Mouse (Mus musculus) E14TG2a.4 (cell line): ENCODE data around the gene Fntb.

ENCODE experiments used
- CTCF ChIP-seq: conservative IDR thresholded peaks from 2 replicates; pipeline ENCODE4 v1.5.1; 2014; ENCODE audit warnings: low read length
- NANOG ChIP-seq: IDR thresholded peaks from 2 replicates; pipeline ENCODE4 v1.6.1; 2014; ENCODE audit warnings: borderline replicate concordance, low read length, mixed read lengths

DNA sequence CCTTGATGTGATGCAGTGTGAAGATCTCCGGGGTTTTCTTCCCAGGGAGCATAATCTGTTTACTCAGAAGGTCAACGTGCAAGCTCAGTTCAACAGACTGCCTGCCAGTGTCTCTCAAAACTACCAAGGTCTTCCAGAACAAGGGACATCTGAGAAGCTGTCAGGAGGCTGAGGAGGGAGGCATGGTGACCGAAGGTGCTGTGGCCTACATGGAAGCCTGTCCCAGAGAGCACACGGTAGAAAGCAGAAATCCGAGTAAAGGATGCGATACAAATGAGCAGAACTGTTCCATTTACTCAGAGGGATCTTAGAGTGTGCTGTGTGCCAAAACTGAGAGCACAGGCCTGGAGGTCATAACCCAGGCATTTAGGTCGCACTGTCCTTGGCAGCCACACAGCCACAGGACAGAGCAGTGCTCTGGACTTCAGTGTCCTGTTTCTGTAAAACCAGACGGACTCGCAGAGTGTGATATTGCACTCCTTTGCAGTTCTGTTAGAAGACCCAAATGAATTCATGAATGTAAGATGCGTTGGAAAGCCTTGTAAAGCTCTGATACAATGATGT, 18.7 kb downstream of the Fntb start:
- no peak for TF ChIP-seq CTCF
- TF ChIP-seq NANOG, result no peak
